Mouse (Mus musculus) midbrain, embryonic 11.5 days (tissue): ENCODE results near the gene Vps9d1. TPM values are rescaled to one million over a fixed set of nuclear protein-coding genes. Genes with fewer than 3 reads are reported as not detected.
A peak's percentile ranks its signal among the peaks of the same experiment; 100 is the strongest.

Experiments
- ATAC-seq: fragments of 200-750 bp; cut with Nextera tagmentation; 2 replicates; pipeline ENCODE4 v1.8.0; 2017; ENCODE audit warnings: moderate TSS enrichment, moderate library complexity; ENCODE audit not compliant: low FRiP score
- DNase-seq: peaks from one replicate; pipeline ENCODE4 v3.0.0; 2015; ENCODE audit warnings: low spot score; ENCODE audit errors: missing footprints
- H3K27ac ChIP-seq: fragments of 300-500 bp; sonication (generic); 2 replicates; pipeline ENCODE4 v1.5.1; 2014; ENCODE audit warnings: low read depth, low read length
- H3K27me3 ChIP-seq: fragments of 300-500 bp; sonication (generic); 2 replicates; pipeline ENCODE4 v1.6.1; 2014; ENCODE audit warnings: mild to moderate bottlenecking, low read length, moderate library complexity, mixed read lengths; ENCODE audit not compliant: control insufficient read depth, insufficient read depth
- H3K36me3 ChIP-seq: fragments of 300-500 bp; sonication (generic); 2 replicates; pipeline ENCODE4 v1.6.1; 2014; ENCODE audit warnings: mild to moderate bottlenecking, low read length, moderate library complexity, mixed read lengths; ENCODE audit not compliant: control insufficient read depth, insufficient read depth
- H3K4me1 ChIP-seq: fragments of 300-500 bp; sonication (generic); 2 replicates; pipeline ENCODE4 v1.6.1; 2014; ENCODE audit warnings: low read length; ENCODE audit not compliant: control insufficient read depth, insufficient read depth
- H3K4me2 ChIP-seq: fragments of 300-500 bp; sonication (generic); 2 replicates; pipeline ENCODE4 v1.6.1; 2014; ENCODE audit warnings: mild to moderate bottlenecking, moderate library complexity
- H3K4me3 ChIP-seq: fragments of 300-500 bp; sonication (generic); 2 replicates; pipeline ENCODE4 v1.5.1; 2014; ENCODE audit warnings: low read depth, low read length
- H3K9ac ChIP-seq: fragments of 300-500 bp; sonication (generic); 2 replicates; pipeline ENCODE4 v1.6.1; 2014; ENCODE audit warnings: low read length
- H3K9me3 ChIP-seq: fragments of 300-500 bp; sonication (generic); 2 replicates; pipeline ENCODE4 v1.6.1; 2016; ENCODE audit warnings: low read length; ENCODE audit not compliant: control insufficient read depth
- WGBS: fragments of 180-500 bp; shearing (Covaris S2); extraction: QIAGEN DNeasy Blood & Tissue Kit; methylation state at CpG from one replicate; pipeline ENCODE4 v1.1.7; 2014; 5-methylcytosine and 5-hydroxymethylcytosine counted together
- polyA plus RNA-seq: library from polyadenylated mRNA; unstranded; fragments of >200 nt; fragmentation: Nextera tagmentation; extraction: Ambion mirVana; gene quantifications from 2 replicates; pipeline ENCODE4 v1.2.1, GENCODE M21; 2014

Vps9d1 gene
- polyA plus RNA-seq, 1 experiment from 2014 or later: 23.7 TPM

DNA sequence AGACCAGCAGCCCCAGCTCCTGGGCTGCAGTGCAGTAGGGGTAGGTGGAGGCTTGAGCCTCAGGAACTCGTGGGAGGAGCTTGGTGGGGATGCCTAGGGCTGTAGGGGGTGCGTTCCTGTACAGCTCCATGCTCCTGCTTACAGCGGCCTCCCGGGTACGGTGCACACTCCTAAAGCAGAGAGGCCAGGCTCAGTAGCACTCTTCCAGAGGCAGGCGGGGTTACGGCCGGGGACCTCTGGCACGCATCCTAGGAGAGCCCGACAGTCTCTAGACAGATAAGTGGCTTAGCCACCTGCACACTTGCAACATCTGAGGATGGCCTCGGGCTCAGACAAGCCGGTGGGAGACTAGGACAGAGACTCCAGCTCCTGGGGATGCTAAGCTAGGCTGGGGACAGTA lies 8.6 kb downstream of the Vps9d1 start:
- no peak overlapping the region for H3K27ac ChIP-seq
- H3K4me3 ChIP-seq: no peak overlapping the region
- DNase-seq: peak; percentile 47
- peaks cover 23% of the 10 kb centered on the region for H3K36me3 ChIP-seq
- no peaks in the 10 kb centered on the region for H3K9me3 ChIP-seq
- H3K4me2 ChIP-seq: no peak overlapping the region
- H3K9ac ChIP-seq: no peak overlapping the region
- ATAC-seq: no peak
- no peaks in the 10 kb centered on the region for H3K4me1 ChIP-seq
- no peaks in the 10 kb centered on the region for H3K27me3 ChIP-seq
- 95% methylated on average over 12 of the region's 12 CpGs for WGBS

GRCm38 (mm10) chr8:123244382-123244781 lies 9.8 kb downstream of the Vps9d1 start:
- no peaks in the 10 kb centered on the region for H3K9me3 ChIP-seq
- H3K4me3 ChIP-seq: no peak overlapping the region
- no peak overlapping the region for H3K4me2 ChIP-seq
- no peak for ATAC-seq
- WGBS: 98% methylated on average over 4 of the region's 4 CpGs
- no peaks in the 10 kb centered on the region for H3K4me1 ChIP-seq
- DNase-seq: peak; percentile 75
- no peak overlapping the region for H3K9ac ChIP-seq
- peaks cover 18% of the 10 kb centered on the region for H3K36me3 ChIP-seq
- H3K27me3 ChIP-seq: no peaks in the 10 kb centered on the region
- no peak overlapping the region for H3K27ac ChIP-seq

DNA sequence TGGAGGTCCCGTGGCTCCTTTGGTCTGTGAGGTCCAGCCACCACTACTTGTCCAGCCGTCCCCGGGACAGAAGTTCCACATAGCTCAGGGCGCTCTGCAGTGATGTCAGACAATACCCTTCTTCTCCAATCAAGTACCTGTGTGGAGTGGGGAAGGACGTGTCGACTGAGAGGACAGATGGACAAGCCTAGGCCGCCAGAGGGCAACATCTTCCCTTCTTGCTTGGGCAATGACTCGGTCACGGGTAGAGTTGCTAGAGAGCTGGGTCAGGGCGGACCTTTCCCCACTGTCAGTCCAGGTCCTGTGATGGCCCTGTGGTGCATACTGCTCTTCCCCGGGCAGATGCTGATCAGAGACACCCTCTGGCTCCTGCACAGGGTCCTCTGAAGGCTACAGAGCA lies 11.1 kb downstream of the Vps9d1 start:
- Histone ChIP-seq H3K4me1 (no peaks in the 10 kb centered on the region), H3K27ac (no peak overlapping the region), H3K9ac (no peak overlapping the region), H3K4me3 (no peak overlapping the region), H3K36me3 (peaks cover 12% of the 10 kb centered on the region), H3K4me2 (no peak overlapping the region), H3K27me3 (no peaks in the 10 kb centered on the region), H3K9me3 (no peaks in the 10 kb centered on the region)
- WGBS: 63% methylated on average over 11 of the region's 11 CpGs
- ATAC-seq: no peak
- peak; percentile 72 for DNase-seq

- Histone ChIP-seq H3K27ac (no peak overlapping the region), H3K4me1 (no peaks in the 10 kb centered on the region), H3K9me3 (no peaks in the 10 kb centered on the region), H3K4me2 (no peak overlapping the region), H3K27me3 (no peaks in the 10 kb centered on the region), H3K4me3 (no peak overlapping the region), H3K36me3 (peaks cover 5% of the 10 kb centered on the region), H3K9ac (no peak overlapping the region)
- WGBS: 90% methylated on average over 7 of the region's 7 CpGs
- peak; percentile 72 for DNase-seq
- ATAC-seq: no peak
These were observed 11.8 kb downstream of the Vps9d1 start for GRCm38 (mm10) chr8:123242107-123242923.

DNA sequence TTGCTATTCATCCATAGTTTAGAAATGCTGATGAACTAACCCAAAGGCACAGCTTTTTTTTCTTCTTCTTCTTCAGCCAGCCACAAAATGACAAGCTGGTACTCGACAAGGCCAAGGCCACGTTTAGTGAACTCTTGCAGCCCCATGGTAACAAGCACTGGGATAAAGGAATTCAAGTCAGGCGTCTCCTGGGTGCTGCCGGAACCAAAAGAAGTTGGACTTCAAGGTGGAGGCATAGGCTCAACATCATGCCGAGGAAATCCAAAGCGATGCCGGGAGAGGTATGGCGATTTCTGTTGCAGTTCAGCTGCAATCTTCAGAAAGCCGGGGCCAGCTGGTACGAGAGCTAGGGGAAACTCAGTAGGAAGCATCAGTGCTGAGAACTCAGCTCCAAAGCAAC lies 14.8 kb downstream of the Vps9d1 start:
- 82% methylated on average over 10 of the region's 10 CpGs for WGBS
- peaks cover 8% of the 10 kb centered on the region; the same call in 1 of the 2 replicates for H3K27me3 ChIP-seq
- H3K9ac ChIP-seq: no peak overlapping the region
- no peak overlapping the region for H3K4me3 ChIP-seq
- no peaks in the 10 kb centered on the region for H3K9me3 ChIP-seq
- ATAC-seq (no peak), DNase-seq (no peak)
- no peak overlapping the region for H3K27ac ChIP-seq
- peaks cover 7% of the 10 kb centered on the region for H3K4me1 ChIP-seq
- H3K4me2 ChIP-seq: no peak overlapping the region
- no peaks in the 10 kb centered on the region for H3K36me3 ChIP-seq

DNA sequence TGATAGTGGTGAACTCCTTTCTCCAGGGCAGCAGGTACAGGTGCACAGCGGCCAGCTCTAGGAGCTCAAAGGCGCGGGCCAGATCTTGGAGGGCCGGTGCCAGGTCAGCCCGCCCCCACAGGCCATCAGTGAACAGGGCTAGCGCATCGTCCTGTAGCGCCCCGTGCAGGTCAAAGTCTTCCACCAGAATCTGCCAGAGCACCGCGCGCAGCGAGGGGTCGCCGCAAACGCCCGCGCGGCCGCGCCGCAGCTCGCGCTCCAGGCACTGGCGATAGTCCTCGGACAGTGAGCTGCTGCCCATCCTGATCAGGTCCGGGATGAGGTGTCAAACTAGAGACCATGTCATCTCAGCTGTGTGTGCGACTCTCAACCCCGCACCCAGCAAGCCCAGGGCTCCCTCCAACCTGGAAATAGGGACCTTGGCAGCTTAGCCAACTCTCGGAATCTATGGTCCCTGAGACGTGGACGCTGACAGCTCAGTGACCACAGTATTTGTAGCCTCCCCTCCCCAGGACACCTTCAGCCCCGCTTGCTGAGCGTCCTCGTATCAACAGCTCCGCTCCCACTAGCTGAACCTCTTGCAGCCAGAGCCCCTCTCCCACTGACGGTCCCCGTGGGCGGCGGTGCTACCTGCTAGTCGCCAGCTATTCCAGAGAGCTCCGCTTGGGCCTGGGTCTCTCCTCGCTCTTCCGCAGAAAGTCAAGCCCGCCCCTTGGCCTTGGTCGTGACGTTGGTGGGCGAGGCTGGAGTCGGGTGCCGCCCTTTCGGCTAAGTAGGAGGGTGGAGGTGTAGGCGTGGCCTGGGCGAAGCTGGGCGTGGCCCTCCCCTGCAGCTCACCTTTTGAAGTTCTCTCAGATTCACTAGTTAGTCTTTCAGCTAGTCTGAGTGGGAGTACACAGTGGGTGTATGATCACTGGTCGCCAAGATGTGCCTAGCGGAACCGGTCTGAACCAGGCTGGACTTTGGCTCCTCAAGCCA lies 18.3 kb downstream of the Vps9d1 start, which contains the start of gene Spata2l:
TSS of gene Spata2l (minus strand) at position 714 of the 978 bp plus-strand sequence.
- WGBS: 1% methylated on average over 57 of the region's 57 CpGs
- Histone ChIP-seq H3K27ac (no peak within 1 kb of the TSS), H3K9ac (peak within 1 kb of the TSS; percentile 58), H3K4me2 (peak within 1 kb of the TSS; percentile 79), H3K4me1 (peaks cover 7% of the 10 kb centered on the region), H3K9me3 (no peaks in the 10 kb centered on the region), H3K27me3 (peaks cover 13% of the 10 kb centered on the region; the same call in 1 of the 2 replicates), H3K4me3 (peak within 1 kb of the TSS; percentile 44), H3K36me3 (no peaks in the 10 kb centered on the region)
- peak; percentile 97 for DNase-seq
- ATAC-seq: peak; percentile 89

GRCm38 (mm10) chr8:123234918-123235519 lies 19.1 kb downstream of the Vps9d1 start:
- Histone ChIP-seq H3K27ac (no peak overlapping the region), H3K9ac (peak overlapping the region; percentile 58), H3K27me3 (peaks cover 13% of the 10 kb centered on the region; the same call in 1 of the 2 replicates), H3K4me3 (peak overlapping the region; percentile 44), H3K36me3 (no peaks in the 10 kb centered on the region), H3K4me2 (peak overlapping the region; percentile 79), H3K4me1 (peaks cover 7% of the 10 kb centered on the region), H3K9me3 (no peaks in the 10 kb centered on the region)
- DNase-seq (no peak), ATAC-seq (peak; percentile 10; the same call in 1 of the 2 replicates)
- WGBS: 34% methylated on average over 13 of the region's 13 CpGs

GRCm38 (mm10) chr8:123233760-123234159 lies 20.4 kb downstream of the Vps9d1 start:
- H3K27me3 ChIP-seq: peaks cover 13% of the 10 kb centered on the region; the same call in 1 of the 2 replicates
- DNase-seq: no peak
- no peak overlapping the region for H3K4me3 ChIP-seq
- H3K4me1 ChIP-seq: peaks cover 7% of the 10 kb centered on the region
- H3K9ac ChIP-seq: no peak overlapping the region
- no peak overlapping the region for H3K4me2 ChIP-seq
- no peak overlapping the region for H3K27ac ChIP-seq
- H3K9me3 ChIP-seq: no peaks in the 10 kb centered on the region
- no peaks in the 10 kb centered on the region for H3K36me3 ChIP-seq
- no peak for ATAC-seq
- 81% methylated on average over 11 of the region's 11 CpGs for WGBS
